Mouse (Mus musculus) T-cell, adult 2 months (primary cell): Measurements from ENCODE around the gene Gucy1b2.

Experiments used
- DNase-seq: peaks from one replicate; pipeline ENCODE4 v3.0.0; 2022; ENCODE audit warnings: low spot score

Gucy1b2 gene

GRCm38 (mm10) chr14:62361263-62361980 is 94.7 kb downstream of the Gucy1b2 start:
- no peak for DNase-seq

GRCm38 (mm10) chr14:62355201-62355600 is 100.9 kb downstream of the Gucy1b2 start:
- DNase-seq, result no peak

- DNase-seq, result no peak
Measured at GRCm38 (mm10) chr14:62353793-62354192, 102.3 kb downstream of the Gucy1b2 start.

GRCm38 (mm10) chr14:62353372-62353771 is 102.7 kb downstream of the Gucy1b2 start:
- DNase-seq, result no peak

GRCm38 (mm10) chr14:62350890-62351289 is 105.2 kb downstream of the Gucy1b2 start:
- no peak for DNase-seq

GRCm38 (mm10) chr14:62350186-62350585 is 105.9 kb downstream of the Gucy1b2 start:
- no peak for DNase-seq

GRCm38 (mm10) chr14:62349786-62350185 is 106.3 kb downstream of the Gucy1b2 start:
- no peak for DNase-seq

GRCm38 (mm10) chr14:62347103-62347502 is 109.0 kb downstream of the Gucy1b2 start:
- DNase-seq, result no peak

- no peak for DNase-seq
Measured at GRCm38 (mm10) chr14:62346570-62346969, 109.5 kb downstream of the Gucy1b2 start.
